Mouse (Mus musculus): ENCODE data around the gene Gm20431.

GRCm38 (mm10) chr2:167687250-167687586, 25.9 kb upstream of the Gm20431 start:
- TF ChIP-seq ZC3H11A (IDR thresholded peaks at IDR 0.05; ENCODE audit: borderline replicate concordance, low read depth, low read length) (no peak), CHD2 (IDR thresholded peaks at IDR 0.05; ENCODE audit: low read depth, low read length) (no peak), MAFK (IDR thresholded peaks at IDR 0.05; ENCODE audit: insufficient read depth, low read depth, low read length) (no peak)

Data from ES-E14 (cell line).